Mouse (Mus musculus) lung, postnatal 0 days (tissue): ENCODE measurements at regions not wholly inside any gene's neighbourhood (a gene's known extent, or its start where the extent isn't known, plus 50 kb on each side); places are given as distances from the start of the nearest gene placed in this dataset.

Source experiments
- CTCF ChIP-seq: IDR thresholded peaks from 2 replicates; pipeline ENCODE4 v1.5.1; 2016; ENCODE audit warnings: antibody characterized with exemption, mild to moderate bottlenecking
- EP300 ChIP-seq: IDR thresholded peaks from 2 replicates; pipeline ENCODE4 v1.6.1; 2016; ENCODE audit warnings: antibody characterized with exemption, mild to moderate bottlenecking, control low read depth

DNA sequence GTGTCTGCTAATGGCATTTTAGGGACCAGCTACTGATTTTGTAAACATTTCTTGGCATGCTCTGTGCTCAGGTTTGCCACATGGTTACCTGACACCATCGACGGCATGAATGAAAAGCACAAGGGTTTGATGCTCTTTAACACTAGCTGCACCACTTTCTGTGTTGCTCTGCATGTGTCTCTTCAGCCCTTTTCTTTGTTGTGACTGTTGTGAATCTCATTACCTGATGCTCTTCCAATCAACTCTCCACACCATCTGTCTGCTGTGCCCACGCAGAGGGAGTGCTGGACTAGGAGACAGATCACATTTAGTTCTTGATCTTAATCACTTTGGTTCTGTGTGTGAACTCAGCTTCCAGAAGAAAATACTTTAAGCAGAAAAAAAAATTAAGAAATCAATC is 496.6 kb downstream of the Dok5 start:
- TF ChIP-seq CTCF (no peak), EP300 (no peak)
